Mouse (Mus musculus) mesoderm, embryonic 11.5 days (tissue): ENCODE results near the gene Gmps.

ENCODE experiments used
- DNase-seq: peaks from one replicate; pipeline ENCODE4 v3.0.0-alpha.2; 2012; ENCODE audit warnings: low read depth, low spot score

The Gmps gene

DNA sequence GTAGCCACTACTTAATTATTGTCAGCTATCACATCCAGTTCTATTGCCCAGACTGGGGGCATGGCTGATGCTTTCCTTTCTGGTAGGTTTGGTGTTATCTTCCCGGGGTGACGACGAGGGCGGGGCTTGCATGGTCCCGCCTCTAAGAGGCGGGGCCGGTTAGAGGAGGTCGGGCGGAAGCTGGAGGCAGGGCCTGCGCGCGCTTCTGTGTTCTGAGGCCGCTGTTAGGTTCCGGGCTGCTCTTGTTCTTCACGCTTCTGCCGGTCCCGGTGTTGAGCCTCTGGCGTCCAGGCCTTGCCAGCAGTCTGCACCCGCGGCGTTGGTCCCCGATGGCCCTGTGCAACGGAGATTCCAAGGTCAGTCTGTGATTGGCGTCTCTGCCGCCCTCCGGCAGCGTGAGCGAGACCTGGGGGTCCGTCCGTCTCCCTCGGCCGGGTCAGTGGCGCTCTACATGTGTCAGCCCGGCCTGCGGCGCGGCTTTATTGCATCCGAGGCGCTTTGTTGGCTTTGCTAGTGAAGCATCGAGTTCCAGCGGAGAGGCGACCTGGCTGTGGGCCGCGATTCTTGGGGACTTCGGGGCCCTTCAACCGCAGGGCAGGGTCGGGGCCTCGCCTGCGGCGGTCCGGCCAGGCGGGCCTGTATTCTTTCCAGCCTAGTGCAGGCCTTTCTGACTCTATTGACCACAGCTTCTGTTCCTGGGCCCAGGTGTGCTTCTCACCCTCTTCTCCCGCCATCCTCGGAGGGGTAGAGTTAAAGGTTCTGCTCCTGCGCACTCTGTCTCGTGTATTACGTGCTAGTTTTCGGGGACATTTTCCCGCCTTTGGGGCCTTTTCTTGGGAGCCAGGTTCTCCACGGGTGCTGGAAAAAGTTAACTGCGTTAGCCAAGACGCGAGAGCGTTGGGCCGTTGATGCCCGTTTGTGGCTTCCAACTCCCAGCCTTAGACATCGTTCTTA, at the start of gene Gmps:
Gene Gmps, plus strand, starts transcription at position 152 of the 954 bp plus-strand sequence.
- peak; percentile 94 for DNase-seq

- peak; percentile 91 for DNase-seq
These were observed 46.7 kb upstream of the Gmps start, which contains the start of gene E130311K13Rik for GRCm38 (mm10) chr3:63928878-63929859. TSS of gene E130311K13Rik (minus strand) at chr3:63929472.

DNA sequence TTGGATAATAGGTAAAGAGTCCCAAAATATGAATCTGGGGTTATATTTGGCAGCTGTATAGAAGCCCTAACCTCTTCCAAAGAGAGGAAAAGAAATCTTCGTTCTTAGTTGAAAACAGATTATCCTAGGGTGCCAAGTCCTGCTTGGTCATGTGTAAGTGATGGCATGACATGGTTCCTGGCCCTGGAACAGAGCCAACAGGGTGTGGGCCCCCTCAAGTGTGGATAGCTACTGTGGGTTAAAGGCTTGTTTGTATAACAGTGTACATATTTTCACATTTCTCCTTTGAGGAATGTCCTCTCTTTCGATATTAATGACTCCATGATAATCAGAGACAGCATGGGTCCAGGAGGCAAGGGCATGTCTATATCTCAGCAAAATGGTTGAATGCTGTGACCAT, 37.0 kb upstream of the Gmps start:
- DNase-seq: no peak

DNA sequence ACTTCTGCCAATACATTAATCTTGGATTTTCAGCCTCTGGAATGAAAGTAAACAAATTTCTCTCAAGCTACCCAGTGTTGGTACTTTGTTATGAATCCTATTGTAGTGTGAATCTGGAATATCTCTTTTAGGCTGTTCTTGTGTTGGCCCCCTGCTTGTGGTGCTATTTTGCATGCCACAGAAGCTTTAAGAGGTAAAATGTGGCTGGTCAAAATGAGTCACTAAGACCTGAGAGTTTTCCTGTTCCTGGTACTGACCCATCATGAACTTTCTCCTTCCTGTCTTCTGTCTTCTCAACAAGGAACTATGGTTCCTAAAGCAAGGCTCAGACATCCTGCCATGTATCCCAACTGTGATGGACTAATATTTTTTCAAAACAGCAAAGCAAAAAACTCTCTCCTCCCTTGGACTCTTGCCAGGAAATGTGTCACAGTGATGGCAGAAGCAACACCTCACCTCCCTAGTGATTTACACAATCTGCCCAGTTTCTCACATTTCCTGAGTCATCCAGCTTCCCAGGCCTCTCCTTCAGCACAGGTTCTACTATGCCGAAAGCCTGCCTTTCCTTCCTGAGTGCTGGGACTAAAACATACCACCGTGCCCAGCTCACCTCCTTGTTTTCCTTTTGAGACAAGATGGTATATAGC, 34.6 kb upstream of the Gmps start:
- DNase-seq: no peak

GRCm38 (mm10) chr3:63949837-63950236, 26.1 kb upstream of the Gmps start:
- DNase-seq: no peak

- DNase-seq: peak; percentile 35
These were observed 12.3 kb upstream of the Gmps start for GRCm38 (mm10) chr3:63963421-63964099.

DNA sequence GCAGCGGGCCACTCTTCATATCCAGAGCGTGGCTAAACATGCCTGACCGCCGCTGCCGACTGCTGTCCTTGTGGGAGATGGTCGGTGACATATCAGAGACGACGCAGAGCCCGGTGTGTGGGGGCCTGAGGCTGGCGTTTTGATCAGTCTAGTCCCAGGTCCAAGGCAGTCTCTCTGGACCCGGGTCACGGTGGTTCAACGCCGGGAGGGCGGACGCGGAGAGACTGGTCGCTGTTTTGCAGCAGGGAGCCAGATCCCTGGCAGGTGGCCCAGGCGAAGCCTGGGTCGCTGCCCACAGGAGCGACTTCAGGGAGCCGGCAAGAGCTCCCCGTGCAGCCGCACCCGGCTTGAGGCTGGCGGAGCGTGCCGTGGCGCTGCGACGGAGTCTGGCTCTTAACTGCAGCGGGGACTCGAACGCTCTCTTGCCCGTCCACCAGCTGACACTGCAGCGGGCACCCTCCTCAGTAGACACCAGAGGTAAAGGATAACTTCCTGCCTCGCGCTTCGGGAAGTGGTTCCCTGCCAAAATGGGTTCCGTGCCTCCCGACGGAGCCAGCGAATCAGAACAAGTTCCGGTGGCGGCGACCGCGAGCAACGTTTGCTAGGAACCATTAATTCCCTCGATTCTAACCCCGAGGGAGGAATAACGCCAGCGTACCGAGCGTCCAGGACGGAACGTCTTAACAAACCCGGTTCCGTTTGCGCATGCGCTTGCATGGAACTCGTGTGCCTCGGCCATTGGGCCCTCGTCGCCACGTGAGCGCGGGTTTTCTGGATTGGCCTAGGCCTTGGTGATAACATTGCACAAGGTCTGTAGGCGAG, 11.6 kb upstream of the Gmps start, which contains the start of gene Slc33a1:
Gene Slc33a1, minus strand, starts transcription at position 669 of the 822 bp plus-strand sequence.
- DNase-seq: peak; percentile 100

GRCm38 (mm10) chr3:63964922-63965249, 11.0 kb upstream of the Gmps start:
- no peak for DNase-seq

- DNase-seq: no peak
These were observed 10.0 kb upstream of the Gmps start for GRCm38 (mm10) chr3:63965929-63966328.

DNA sequence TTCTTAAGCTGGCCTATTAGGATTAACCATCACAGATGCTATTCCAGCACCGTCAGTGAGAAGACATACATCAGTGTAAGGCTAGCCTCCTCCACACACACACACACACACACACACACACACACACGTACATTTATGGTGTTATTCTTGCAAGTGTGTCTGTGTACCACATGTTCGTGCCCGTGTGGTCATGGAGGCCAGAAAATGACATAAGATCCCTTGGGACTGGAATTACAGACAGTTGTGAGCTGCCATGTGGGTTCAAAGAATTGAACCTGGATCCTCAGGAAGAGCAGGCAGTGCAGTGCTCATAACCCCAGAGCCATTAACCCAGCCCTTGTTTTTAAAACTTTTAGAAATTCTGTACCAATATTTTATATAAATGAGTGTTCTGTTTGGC, 2.0 kb downstream of the Gmps start:
- DNase-seq: peak; percentile 21

DNA sequence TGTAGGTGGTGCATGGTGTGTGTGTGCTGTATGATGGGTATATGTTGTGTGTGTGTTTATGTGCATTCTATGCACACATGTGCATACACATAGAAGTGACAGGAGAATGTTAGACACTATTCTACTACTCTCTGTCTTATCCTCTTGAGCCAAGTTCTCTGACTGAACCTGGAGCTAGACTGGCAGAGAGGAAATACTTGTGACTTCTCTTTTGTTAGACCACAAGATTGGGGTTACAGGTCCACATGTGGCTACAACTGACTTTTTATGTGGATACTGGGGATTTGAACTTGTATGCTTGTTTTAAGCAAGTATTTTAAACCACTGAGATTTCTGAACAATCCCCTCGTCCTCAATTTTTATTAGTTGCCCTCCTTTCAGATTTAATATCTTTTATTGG, 10.8 kb downstream of the Gmps start:
- DNase-seq: no peak

GRCm38 (mm10) chr3:63988722-63989440, 13.0 kb downstream of the Gmps start:
- no peak for DNase-seq

- DNase-seq: no peak
These were observed 45.5 kb downstream of the Gmps start for GRCm38 (mm10) chr3:64021436-64021835.

- DNase-seq: no peak
These were observed 46.0 kb downstream of the Gmps start for GRCm38 (mm10) chr3:64021867-64022266.

DNA sequence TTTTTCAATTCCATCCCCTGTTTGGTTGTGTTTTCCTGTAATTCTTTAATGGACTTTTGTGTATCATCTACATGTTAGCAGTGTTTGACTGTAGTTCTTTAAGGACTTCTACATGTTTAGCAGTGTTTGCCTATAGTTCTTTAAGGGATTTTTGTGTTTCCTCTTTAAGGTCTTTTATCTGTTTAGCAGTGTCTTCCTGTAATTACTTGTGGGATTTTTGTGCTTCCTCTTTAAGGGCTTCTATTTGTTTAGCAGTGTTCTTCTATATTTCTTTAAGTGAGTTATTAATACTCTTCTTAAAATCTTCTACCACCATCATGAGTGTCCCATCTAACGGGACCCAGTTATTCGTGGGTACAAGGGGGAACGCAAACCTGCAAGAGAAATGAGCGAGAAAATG, 53.9 kb downstream of the Gmps start:
- no peak for DNase-seq

DNA sequence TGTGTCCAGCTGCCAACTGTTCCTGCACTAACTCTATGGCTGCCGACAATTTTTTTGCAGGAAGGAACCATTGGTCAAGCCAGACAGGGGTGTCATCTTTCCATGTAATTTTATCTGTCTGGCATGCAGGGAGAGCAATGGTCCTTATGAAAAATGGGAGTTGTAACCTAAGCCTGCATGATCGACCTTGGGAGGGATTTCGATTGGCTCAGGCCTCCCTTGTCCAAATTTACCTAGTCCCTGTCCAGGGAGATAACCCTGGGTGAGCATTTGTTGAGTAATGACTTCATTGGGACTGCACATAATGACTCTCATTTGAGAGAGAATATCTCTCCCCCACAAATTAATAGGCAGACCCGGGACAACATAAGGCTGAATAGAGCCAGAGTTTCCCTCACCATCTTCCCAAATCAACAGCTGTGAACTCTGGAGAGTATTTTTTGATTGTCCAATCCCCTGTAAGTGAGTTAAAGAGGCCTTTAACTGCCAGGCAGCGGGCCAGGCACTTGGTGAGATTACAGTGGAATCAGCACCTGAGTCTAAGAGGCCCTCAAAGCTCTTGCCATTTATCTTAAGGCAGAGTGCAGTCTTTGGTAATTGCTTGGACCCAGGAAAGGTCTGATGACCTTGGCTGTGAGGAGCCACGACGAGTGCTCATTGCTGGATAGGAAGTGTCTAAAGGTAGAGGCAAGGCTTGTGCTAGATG, 62.4 kb downstream of the Gmps start:
- peak; percentile 11 for DNase-seq

DNA sequence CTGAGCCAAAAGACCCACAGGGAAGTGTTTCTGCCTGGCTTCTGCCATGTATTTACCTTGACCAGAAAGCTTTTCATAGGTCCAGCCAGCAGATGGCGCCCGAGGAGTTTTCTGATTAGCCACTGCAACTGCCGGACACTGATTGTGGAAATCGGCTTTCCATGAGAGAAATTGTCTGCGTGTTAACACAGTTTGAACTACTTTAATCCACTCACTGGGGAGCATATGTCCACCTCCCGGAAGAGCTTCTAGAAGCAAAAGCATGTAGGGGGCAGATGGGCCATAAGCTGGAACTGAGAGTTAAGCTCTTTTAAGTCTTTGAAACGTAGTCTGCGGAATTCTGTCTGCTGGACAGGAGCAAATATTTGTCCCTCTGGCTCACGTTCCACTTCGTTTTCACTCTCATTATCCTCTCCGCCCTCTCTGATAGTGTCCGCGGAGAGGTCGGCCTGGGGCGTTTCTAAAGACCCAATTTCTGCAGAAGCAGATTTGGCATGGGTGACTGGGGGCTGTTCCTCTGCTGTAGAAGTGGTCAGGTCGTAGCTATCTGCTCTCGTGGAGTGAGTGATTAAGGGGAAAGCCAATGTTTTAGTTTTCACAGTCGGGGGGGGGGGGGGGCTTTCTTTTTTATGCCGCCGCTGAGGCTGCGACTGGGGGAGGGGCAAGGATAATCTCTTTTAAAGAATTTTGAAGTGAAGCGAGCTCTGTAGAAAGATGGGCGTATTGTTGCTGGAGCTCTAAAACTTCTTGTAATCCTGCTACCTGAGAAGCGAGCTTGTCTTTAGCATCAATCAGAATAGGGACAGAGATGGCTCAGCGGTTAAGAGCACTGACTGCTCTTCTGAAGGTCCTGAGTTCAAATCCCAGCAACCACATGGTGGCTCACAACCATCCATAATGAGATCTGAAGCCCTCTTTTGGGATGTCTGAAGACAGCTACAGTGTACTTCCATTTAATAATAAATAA, 64.2 kb downstream of the Gmps start:
- peak; percentile 90 for DNase-seq
